Mouse (Mus musculus) megakaryocyte, embryonic 14.5 days (primary cell): ENCODE results near the gene Mul1. TPM values are rescaled to one million over a fixed set of nuclear protein-coding genes. Genes with fewer than 3 reads are reported as not detected.

ENCODE experiments used
- H3K27me3 ChIP-seq: replicated peaks from 2 replicates; pipeline ENCODE3; 2012; ENCODE audit warnings: inconsistent platforms
- H3K36me3 ChIP-seq: replicated peaks from 2 replicates; pipeline ENCODE3; 2012; ENCODE audit warnings: low read length, inconsistent platforms, mixed read lengths
- H3K4me1 ChIP-seq: 2 replicates; pipeline ENCODE4 v1.6.1; 2012; ENCODE audit warnings: inconsistent platforms
- H3K4me3 ChIP-seq: replicated peaks from 2 replicates; pipeline ENCODE3; 2012; ENCODE audit warnings: moderate library complexity, mild to moderate bottlenecking, inconsistent platforms
- H3K9me3 ChIP-seq: 2 replicates; pipeline ENCODE4 v1.6.1; 2012; ENCODE audit warnings: inconsistent platforms
- FLI1 ChIP-seq: IDR thresholded peaks from 2 replicates; pipeline ENCODE4 v1.6.1; 2012; ENCODE audit warnings: low read length, inconsistent platforms, mixed read lengths
- GATA1 ChIP-seq: IDR thresholded peaks from 3 replicates; pipeline ENCODE4 v1.6.1; 2012; ENCODE audit warnings: mixed read lengths, low read length, inconsistent platforms, borderline replicate concordance
- polyA plus RNA-seq: library from polyadenylated mRNA; stranded (reverse); fragments of >175 nt; gene quantifications from 2 replicates; pipeline ENCODE4 v1.2.3, GENCODE M21; 2012; ENCODE audit warnings: low replicate concordance; ENCODE audit not compliant: insufficient read depth

Gene Mul1
- polyA plus RNA-seq, 1 experiment = 21.8 TPM

- Histone ChIP-seq H3K4me1 (peaks cover 40% of the 10 kb centered on the region), H3K4me3 (no peak overlapping the region), H3K36me3 (no peaks in the 10 kb centered on the region), H3K9me3 (peaks cover 10% of the 10 kb centered on the region), H3K27me3 (peaks cover 98% of the 10 kb centered on the region)
- TF ChIP-seq GATA1 (no peak), FLI1 (no peak)
These were observed 25.3 kb downstream of the Mul1 start for GRCm38 (mm10) chr4:138459775-138460174.

DNA sequence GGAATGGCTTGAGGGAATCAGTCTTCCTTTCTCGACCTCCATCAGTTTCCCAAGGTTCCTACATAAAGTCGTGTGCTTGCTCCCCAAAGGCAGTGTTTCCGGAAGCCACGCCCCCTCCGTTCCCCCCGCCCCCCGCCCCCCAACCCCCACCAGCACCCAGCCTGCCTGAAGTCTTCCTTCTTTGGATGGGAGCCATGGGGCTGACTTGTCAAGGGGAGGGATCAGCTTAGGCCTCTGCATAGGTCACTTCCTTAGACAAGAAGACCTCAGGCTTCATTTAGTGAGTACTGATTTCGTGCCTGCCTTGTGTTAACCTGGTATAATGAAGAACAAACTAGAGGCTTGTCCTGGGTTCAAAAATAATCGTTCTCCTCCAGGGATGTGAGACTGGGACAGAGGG, 26.4 kb downstream of the Mul1 start:
- H3K9me3 ChIP-seq = peaks cover 10% of the 10 kb centered on the region
- H3K4me3 ChIP-seq = no peak overlapping the region
- H3K36me3 ChIP-seq = no peaks in the 10 kb centered on the region
- H3K4me1 ChIP-seq = peaks cover 34% of the 10 kb centered on the region
- TF ChIP-seq FLI1 = no peak
- TF ChIP-seq GATA1 = no peak
- peaks cover 98% of the 10 kb centered on the region for H3K27me3 ChIP-seq

DNA sequence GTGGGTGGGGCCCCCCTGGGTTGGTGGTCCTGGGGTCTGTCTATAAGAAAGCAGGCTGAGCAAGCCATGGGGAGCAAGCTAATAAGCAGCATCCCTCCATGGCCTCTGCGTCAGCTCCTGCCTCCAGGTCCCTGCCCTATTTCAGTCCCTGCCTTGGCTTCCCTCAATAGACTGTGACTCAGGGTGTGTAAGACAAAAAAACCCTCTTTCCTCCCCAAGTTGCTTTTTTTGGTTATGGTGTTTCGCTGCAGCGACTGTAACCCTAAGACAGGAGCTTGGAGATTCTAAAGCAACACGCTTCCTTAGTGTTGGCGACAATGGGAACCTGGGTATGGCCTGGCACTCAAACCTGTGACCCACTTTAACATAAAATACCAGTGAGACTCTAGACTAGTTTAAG, 27.0 kb downstream of the Mul1 start:
- Histone ChIP-seq H3K27me3 (peaks cover 98% of the 10 kb centered on the region), H3K4me1 (peaks cover 29% of the 10 kb centered on the region), H3K9me3 (peaks cover 10% of the 10 kb centered on the region), H3K4me3 (no peak overlapping the region), H3K36me3 (no peaks in the 10 kb centered on the region)
- TF ChIP-seq FLI1 = no peak

GRCm38 (mm10) chr4:138462971-138463831, 28.7 kb downstream of the Mul1 start:
- Histone ChIP-seq H3K4me3 (peak overlapping the region; percentile 65), H3K4me1 (peaks cover 27% of the 10 kb centered on the region), H3K27me3 (peaks cover 100% of the 10 kb centered on the region), H3K9me3 (peaks cover 21% of the 10 kb centered on the region), H3K36me3 (no peaks in the 10 kb centered on the region)
- no peak for TF ChIP-seq FLI1

- peaks cover 26% of the 10 kb centered on the region for H3K9me3 ChIP-seq
- TF ChIP-seq FLI1 = no peak
- no peak for TF ChIP-seq GATA1
- H3K4me3 ChIP-seq = peak overlapping the region; percentile 68
- no peaks in the 10 kb centered on the region for H3K36me3 ChIP-seq
- H3K4me1 ChIP-seq = peaks cover 27% of the 10 kb centered on the region
- peaks cover 98% of the 10 kb centered on the region for H3K27me3 ChIP-seq
These were observed 29.5 kb downstream of the Mul1 start for GRCm38 (mm10) chr4:138463832-138464487.

DNA sequence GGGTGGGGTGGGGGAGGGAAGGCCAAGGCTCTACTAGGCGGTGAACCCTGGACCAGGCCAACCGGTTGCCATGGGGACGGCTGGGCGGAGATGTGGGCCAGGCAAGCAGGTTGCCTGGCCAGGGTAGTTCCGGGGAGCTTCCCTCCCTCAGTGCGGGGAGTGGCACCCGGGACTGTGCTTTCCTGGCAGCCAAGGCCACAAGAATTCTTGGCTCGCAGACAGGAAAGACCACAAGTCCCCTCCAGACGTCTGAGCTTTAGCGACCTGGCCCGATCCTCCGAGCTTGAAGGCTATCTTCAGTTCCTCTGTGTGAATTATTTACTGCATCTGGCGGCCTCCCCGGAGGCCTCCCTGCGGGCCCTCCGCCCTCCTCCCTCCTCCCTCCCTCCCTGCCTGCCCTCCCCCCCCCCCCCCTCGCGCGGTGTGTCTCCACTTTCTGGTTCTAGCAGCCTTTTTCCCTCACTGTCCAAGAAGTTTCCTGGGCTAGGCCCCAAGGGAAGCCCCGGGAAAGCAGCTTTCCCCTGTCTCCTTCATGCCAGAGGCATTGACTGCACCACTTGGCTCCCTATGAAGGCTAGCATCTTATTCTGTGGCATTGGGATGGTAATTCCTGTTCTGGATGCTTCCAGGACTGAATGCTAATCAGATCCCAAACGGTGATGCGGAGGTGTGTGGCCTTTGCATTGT, 30.3 kb downstream of the Mul1 start:
- TF ChIP-seq GATA1 (no peak), FLI1 (no peak)

GRCm38 (mm10) chr4:138465446-138465845, 31.0 kb downstream of the Mul1 start:
- TF ChIP-seq GATA1 (no peak), FLI1 (no peak)
- Histone ChIP-seq H3K4me1 (peaks cover 27% of the 10 kb centered on the region), H3K4me3 (no peak overlapping the region), H3K36me3 (no peaks in the 10 kb centered on the region), H3K9me3 (peaks cover 26% of the 10 kb centered on the region), H3K27me3 (peaks cover 92% of the 10 kb centered on the region)

More for the DNA sequence above, 30.3 kb downstream of the Mul1 start:
- Histone ChIP-seq H3K36me3 (no peaks in the 10 kb centered on the region), H3K9me3 (peaks cover 26% of the 10 kb centered on the region), H3K4me1 (peaks cover 27% of the 10 kb centered on the region), H3K4me3 (peak overlapping the region; percentile 62), H3K27me3 (peaks cover 96% of the 10 kb centered on the region)

- TF ChIP-seq GATA1 (no peak), FLI1 (no peak)
- H3K36me3 ChIP-seq = no peaks in the 10 kb centered on the region
- H3K4me3 ChIP-seq = no peak overlapping the region
- peaks cover 91% of the 10 kb centered on the region for H3K27me3 ChIP-seq
- H3K9me3 ChIP-seq = peaks cover 19% of the 10 kb centered on the region
- H3K4me1 ChIP-seq = peaks cover 27% of the 10 kb centered on the region
These were observed 32.2 kb downstream of the Mul1 start for GRCm38 (mm10) chr4:138466690-138467089.

- H3K27me3 ChIP-seq = peaks cover 91% of the 10 kb centered on the region
These were observed 33.0 kb downstream of the Mul1 start for GRCm38 (mm10) chr4:138467451-138467850.

More at GRCm38 (mm10) chr4:138467451-138467850, 33.0 kb downstream of the Mul1 start:
- H3K36me3 ChIP-seq = no peaks in the 10 kb centered on the region
- peaks cover 27% of the 10 kb centered on the region for H3K4me1 ChIP-seq
- H3K9me3 ChIP-seq = peaks cover 17% of the 10 kb centered on the region
- no peak for TF ChIP-seq GATA1
- no peak for TF ChIP-seq FLI1
- no peak overlapping the region for H3K4me3 ChIP-seq
